Mouse (Mus musculus) heart, postnatal 25 days (tissue): ENCODE results near the gene Hint1. TPM values are rescaled to one million over a fixed set of nuclear protein-coding genes. Genes with fewer than 3 reads are reported as not detected.

Experiments
- DNase-seq: peaks from one replicate; pipeline ENCODE4 v3.0.0; 2022; ENCODE audit warnings: low spot score
- intact Hi-C: fragments of 180-260 bp; cut with DNase I; formaldehyde crosslinking; loops from one replicate; pipeline ENCODE4 v1.15.1; 2025
- total RNA-seq, 2 experiments: library from RNA; stranded (reverse); gene quantifications; 2 replicates each; pipeline ENCODE4 v1.2.3; 2021

Hint1 gene
- total RNA-seq, 2 experiments from 2014 or later = 290 to 301 TPM

GRCm38 (mm10) chr11:54912503-54913316, 46.5 kb downstream of the Hint1 start:
- DNase-seq = no peak

GRCm38 (mm10) chr11:54913841-54914240, 47.7 kb downstream of the Hint1 start:
- intact Hi-C loops = no loop called here
- no peak for DNase-seq

More at GRCm38 (mm10) chr11:54912503-54913316, 46.5 kb downstream of the Hint1 start:
- intact Hi-C loops = no loop called here

GRCm38 (mm10) chr11:54917461-54917860, 51.3 kb downstream of the Hint1 start:
- DNase-seq = no peak
- intact Hi-C loops = no loop called here

GRCm38 (mm10) chr11:54918273-54918672, 52.1 kb downstream of the Hint1 start:
- DNase-seq = no peak
- intact Hi-C loops = no loop called here

Other genes starting within 250 kb of the Hint1 start
- gene Cdc42se2, start 78.7 kb upstream of the Hint1 start, total RNA-seq = 10 to 100 TPM; 25.8 to 29.0 TPM
- gene Lyrm7, start 5.5 kb upstream of the Hint1 start, total RNA-seq = 10 to 100 TPM; 34.6 to 47.1 TPM
- 100 to 1,000 TPM; 177 to 178 TPM for gene Gpx3, start 36.1 kb downstream of the Hint1 start, total RNA-seq
- 10 to 100 TPM; 27.1 to 29.8 TPM for gene Tnip1, start 96.5 kb downstream of the Hint1 start, total RNA-seq
- 100 to 1,000 TPM; 240 to 246 TPM for gene Anxa6, start 167.1 kb downstream of the Hint1 start, total RNA-seq
- gene Ccdc69, start 211.7 kb downstream of the Hint1 start, total RNA-seq = 10 to 100 TPM; 11.4 to 13.4 TPM
- gene Gm2a, start 231.7 kb downstream of the Hint1 start, total RNA-seq = 10 to 100 TPM; 10.6 to 10.9 TPM